Mouse (Mus musculus): ENCODE measurements at regions not wholly inside any gene's neighbourhood (a gene's known extent, or its start where the extent isn't known, plus 50 kb on each side); places are given as distances from the start of the nearest gene placed in this dataset.

DNA sequence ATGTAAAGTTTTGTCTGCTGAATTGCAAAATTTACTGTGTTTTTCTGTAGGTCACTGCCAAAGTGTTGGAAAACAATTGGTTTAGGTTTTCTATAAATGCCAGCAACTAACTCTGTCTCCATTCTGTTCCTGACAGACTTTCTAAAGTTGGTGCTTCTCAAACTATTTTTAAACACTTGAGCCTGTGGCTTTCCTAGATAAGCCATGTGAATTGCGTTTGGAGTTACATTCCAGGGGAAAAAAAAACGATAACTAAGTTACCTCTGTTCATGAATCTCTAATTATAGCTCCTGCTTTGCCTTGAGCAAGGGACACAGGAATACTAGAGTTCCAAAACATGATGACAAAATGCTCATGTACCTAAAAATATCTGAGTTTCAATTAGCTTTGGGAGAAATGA is 1298.0 kb upstream of the Fam98a start:
- DNase-seq (ENCODE audit: low spot score in 2 of 2): peak in 1 of 2 experiments; percentile 1
- intact Hi-C loops (cut with DNase I): no loop called here

GRCm38 (mm10) chr17:76848307-76848706 is 1296.6 kb upstream of the Fam98a start:
- intact Hi-C loops (cut with DNase I): no loop called here
- no peak for DNase-seq (ENCODE audit: low spot score in 2 of 2)

- no peak for DNase-seq (ENCODE audit: low spot score in 2 of 2)
- intact Hi-C loops (cut with DNase I): no loop called here
Observed at GRCm38 (mm10) chr17:76817936-76818335, 1266.2 kb upstream of the Fam98a start.
